Mouse (Mus musculus): Measurements from ENCODE around the gene Rtbdn. TPM values are rescaled to one million over a fixed set of nuclear protein-coding genes. Genes with fewer than 3 reads are reported as not detected.

The Rtbdn gene
- polyA plus RNA-seq, 1 experiment from 2014 or later = 2.7 TPM

- peak; percentile 85 for ATAC-seq
- Histone ChIP-seq H3K27ac (no peak overlapping the region), H3K36me3 (peaks cover 71% of the 10 kb centered on the region), H3K4me3 (replicated peaks) (peak overlapping the region; percentile 32), H3K4me1 (replicated peaks) (peaks cover 16% of the 10 kb centered on the region), H3K27me3 (peaks cover 34% of the 10 kb centered on the region), H3K9ac (replicated peaks) (peak overlapping the region; percentile 53; the same call in 1 of the 2 replicates), H3K9me3 (no peaks in the 10 kb centered on the region), H3K4me2 (replicated peaks) (peak overlapping the region; percentile 58)
- 2% methylated on average over 47 of the region's 52 CpGs for WGBS
These were observed 18.1 kb upstream of the Rtbdn start for GRCm38 (mm10) chr8:84928456-84929306.

- no peak overlapping the region for H3K4me3 ChIP-seq (replicated peaks)
- 93% methylated on average over 13 of the region's 13 CpGs for WGBS
- no peak overlapping the region for H3K27ac ChIP-seq
- peaks cover 41% of the 10 kb centered on the region for H3K27me3 ChIP-seq
- no peaks in the 10 kb centered on the region for H3K9me3 ChIP-seq
- no peak overlapping the region for H3K9ac ChIP-seq (replicated peaks)
- no peak overlapping the region for H3K4me2 ChIP-seq (replicated peaks)
- H3K4me1 ChIP-seq (replicated peaks) = peaks cover 35% of the 10 kb centered on the region
- H3K36me3 ChIP-seq = peaks cover 56% of the 10 kb centered on the region
- no peak for ATAC-seq
These were observed 16.2 kb upstream of the Rtbdn start for GRCm38 (mm10) chr8:84930582-84930981.

DNA sequence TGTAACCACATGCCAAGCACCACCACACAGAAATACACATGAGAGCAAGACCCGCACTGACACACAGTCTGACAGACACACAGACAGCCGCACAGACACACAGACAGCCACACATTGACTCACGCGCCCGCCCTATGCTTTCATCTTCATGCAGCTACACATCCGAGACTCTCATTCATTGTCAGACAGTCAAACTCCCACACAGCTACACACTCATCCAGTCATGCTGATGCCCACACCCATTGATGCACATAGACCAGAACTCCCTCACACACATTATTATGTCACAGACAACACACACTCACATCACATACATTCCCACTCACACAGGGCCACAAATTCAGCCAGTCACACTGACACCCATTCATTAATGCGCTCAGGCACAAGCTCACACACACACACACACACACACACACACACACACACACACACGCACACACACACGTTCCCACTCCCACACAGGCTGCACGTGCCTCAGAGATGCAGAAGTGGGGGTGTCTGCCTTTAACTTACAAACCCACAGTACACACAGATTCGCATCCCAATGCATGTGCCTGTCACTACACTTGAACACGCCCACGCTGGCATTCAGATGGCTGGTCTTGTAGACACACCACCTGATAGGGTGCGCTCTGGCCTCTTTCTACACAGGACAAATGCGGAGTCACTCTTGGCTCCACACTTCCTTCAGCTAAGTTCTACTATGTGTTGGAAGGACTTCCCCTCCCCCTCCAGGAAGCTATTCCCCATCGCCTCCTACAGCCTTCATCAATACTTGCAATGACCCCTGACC is 12.8 kb upstream of the Rtbdn start:
- H3K9ac ChIP-seq (replicated peaks) = no peak overlapping the region; the same call in 1 of the 2 replicates
- H3K4me2 ChIP-seq (replicated peaks) = peak overlapping the region; percentile 73
- peaks cover 44% of the 10 kb centered on the region for H3K27me3 ChIP-seq
- H3K4me1 ChIP-seq (replicated peaks) = peaks cover 44% of the 10 kb centered on the region
- peak overlapping the region; percentile 89 for H3K4me3 ChIP-seq (replicated peaks)
- WGBS = 83% methylated on average over 16 of the region's 16 CpGs
- no peak for ATAC-seq
- peak overlapping the region; percentile 97; the same call in 1 of the 2 replicates for H3K27ac ChIP-seq
- peaks cover 32% of the 10 kb centered on the region for H3K36me3 ChIP-seq
- H3K9me3 ChIP-seq = no peaks in the 10 kb centered on the region

- Histone ChIP-seq H3K4me2 (replicated peaks) (peak overlapping the region; percentile 73), H3K4me3 (replicated peaks) (peak overlapping the region; percentile 89), H3K27me3 (peaks cover 37% of the 10 kb centered on the region), H3K9me3 (no peaks in the 10 kb centered on the region), H3K4me1 (replicated peaks) (peaks cover 38% of the 10 kb centered on the region), H3K36me3 (peaks cover 32% of the 10 kb centered on the region), H3K27ac (peak overlapping the region; percentile 97), H3K9ac (replicated peaks) (peak overlapping the region; percentile 98)
- ATAC-seq = peak; percentile 82
- 1% methylated on average over 15 of the region's 15 CpGs for WGBS
These were observed 11.9 kb upstream of the Rtbdn start for GRCm38 (mm10) chr8:84934860-84935259.

- 4% methylated on average over 14 of the region's 14 CpGs for WGBS
- peak overlapping the region; percentile 98 for H3K9ac ChIP-seq (replicated peaks)
- peak; percentile 21 for ATAC-seq
These were observed 11.3 kb upstream of the Rtbdn start for GRCm38 (mm10) chr8:84935489-84935888.

GRCm38 (mm10) chr8:84936041-84936961 is 10.5 kb upstream of the Rtbdn start:
- H3K27me3 ChIP-seq = peaks cover 26% of the 10 kb centered on the region
- H3K9me3 ChIP-seq = no peaks in the 10 kb centered on the region
- peak; percentile 59 for ATAC-seq
- 14% methylated on average over 23 of the region's 23 CpGs for WGBS
- H3K9ac ChIP-seq (replicated peaks) = peak overlapping the region; percentile 98
- H3K4me3 ChIP-seq (replicated peaks) = peak overlapping the region; percentile 89
- peak overlapping the region; percentile 97 for H3K27ac ChIP-seq
- peaks cover 21% of the 10 kb centered on the region for H3K36me3 ChIP-seq
- peak overlapping the region; percentile 73 for H3K4me2 ChIP-seq (replicated peaks)
- H3K4me1 ChIP-seq (replicated peaks) = peaks cover 38% of the 10 kb centered on the region

More at GRCm38 (mm10) chr8:84935489-84935888, 11.3 kb upstream of the Rtbdn start:
- Histone ChIP-seq H3K36me3 (peaks cover 26% of the 10 kb centered on the region), H3K4me3 (replicated peaks) (peak overlapping the region; percentile 89), H3K27ac (peak overlapping the region; percentile 97), H3K9me3 (no peaks in the 10 kb centered on the region), H3K4me1 (replicated peaks) (peaks cover 38% of the 10 kb centered on the region), H3K4me2 (replicated peaks) (peak overlapping the region; percentile 73), H3K27me3 (peaks cover 31% of the 10 kb centered on the region)

DNA sequence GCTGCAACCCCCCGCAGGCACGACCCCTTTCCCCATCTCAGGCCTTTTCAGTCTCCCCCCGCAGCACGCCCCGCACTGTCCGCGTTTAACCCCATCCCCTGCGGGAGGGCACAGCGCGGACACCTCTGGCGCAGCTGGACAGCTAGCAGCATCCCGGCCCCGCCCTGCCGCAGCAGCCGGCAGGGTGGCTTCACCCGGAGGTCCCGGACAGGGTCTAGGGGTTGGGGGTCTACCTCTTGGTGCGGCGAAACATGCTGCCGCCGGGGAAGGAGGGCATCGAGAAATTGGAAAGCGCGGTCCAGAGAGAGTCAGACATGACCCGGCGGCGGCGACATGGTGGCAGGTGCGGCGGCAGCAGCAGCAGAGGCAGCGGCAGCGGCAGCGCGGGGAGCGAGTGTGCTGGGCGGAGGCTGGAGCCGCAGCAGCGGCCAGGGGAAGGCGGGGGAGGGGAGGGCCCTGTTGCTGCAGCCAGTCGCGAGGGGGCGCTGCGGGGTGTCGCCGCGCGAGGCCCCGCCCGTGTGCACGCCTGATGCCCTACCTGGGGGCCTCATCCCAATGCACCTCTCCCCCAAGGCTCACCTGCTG is 9.7 kb upstream of the Rtbdn start, which contains the start of gene Mast1:
Mast1 (minus strand) TSS at position 398 of the 585 bp plus-strand sequence.
- peak; percentile 73 for ATAC-seq
- peak within 1 kb of the TSS; percentile 73 for H3K4me2 ChIP-seq (replicated peaks)
- peak within 1 kb of the TSS; percentile 98 for H3K9ac ChIP-seq (replicated peaks)
- under 1% methylated on average over 49 of the region's 50 CpGs for WGBS
- H3K4me1 ChIP-seq (replicated peaks) = peaks cover 38% of the 10 kb centered on the region
- H3K36me3 ChIP-seq = peaks cover 14% of the 10 kb centered on the region
- H3K27me3 ChIP-seq = peaks cover 24% of the 10 kb centered on the region
- peak within 1 kb of the TSS; percentile 97 for H3K27ac ChIP-seq
- no peaks in the 10 kb centered on the region for H3K9me3 ChIP-seq
- peak within 1 kb of the TSS; percentile 89 for H3K4me3 ChIP-seq (replicated peaks)

GRCm38 (mm10) chr8:84937620-84938485 is 8.9 kb upstream of the Rtbdn start:
- ATAC-seq = no peak
- peaks cover 6% of the 10 kb centered on the region for H3K36me3 ChIP-seq
- H3K4me2 ChIP-seq (replicated peaks) = peak overlapping the region; percentile 73
- peak overlapping the region; percentile 98 for H3K9ac ChIP-seq (replicated peaks)
- H3K4me3 ChIP-seq (replicated peaks) = peak overlapping the region; percentile 89
- peaks cover 38% of the 10 kb centered on the region for H3K4me1 ChIP-seq (replicated peaks)
- no peaks in the 10 kb centered on the region for H3K9me3 ChIP-seq
- 69% methylated on average over 13 of the region's 13 CpGs for WGBS
- H3K27ac ChIP-seq = peak overlapping the region; percentile 97
- H3K27me3 ChIP-seq = peaks cover 23% of the 10 kb centered on the region

- Histone ChIP-seq H3K9me3 (no peaks in the 10 kb centered on the region), H3K4me2 (replicated peaks) (no peak overlapping the region), H3K9ac (replicated peaks) (no peak overlapping the region), H3K36me3 (no peaks in the 10 kb centered on the region), H3K27me3 (peaks cover 55% of the 10 kb centered on the region), H3K4me1 (replicated peaks) (peaks cover 34% of the 10 kb centered on the region), H3K4me3 (replicated peaks) (no peak overlapping the region), H3K27ac (no peak overlapping the region)
- ATAC-seq = no peak
- WGBS = 21% methylated on average over 4 of the region's 4 CpGs
These were observed 3.1 kb upstream of the Rtbdn start for GRCm38 (mm10) chr8:84943699-84944098.

GRCm38 (mm10) chr8:84944478-84945160 is 2.2 kb upstream of the Rtbdn start:
- Histone ChIP-seq H3K27me3 (peaks cover 59% of the 10 kb centered on the region), H3K4me3 (replicated peaks) (peak overlapping the region; percentile 68), H3K36me3 (no peaks in the 10 kb centered on the region), H3K4me1 (replicated peaks) (peaks cover 34% of the 10 kb centered on the region), H3K9me3 (no peaks in the 10 kb centered on the region), H3K9ac (replicated peaks) (no peak overlapping the region), H3K27ac (no peak overlapping the region), H3K4me2 (replicated peaks) (peak overlapping the region; percentile 92)
- peak; percentile 13; the same call in 1 of the 2 replicates for ATAC-seq
- 2% methylated on average over 26 of the region's 26 CpGs for WGBS

All from midbrain, embryonic 13.5 days (tissue).